Mouse (Mus musculus): ENCODE results near the gene Mcm2.

The Mcm2 gene

DNA sequence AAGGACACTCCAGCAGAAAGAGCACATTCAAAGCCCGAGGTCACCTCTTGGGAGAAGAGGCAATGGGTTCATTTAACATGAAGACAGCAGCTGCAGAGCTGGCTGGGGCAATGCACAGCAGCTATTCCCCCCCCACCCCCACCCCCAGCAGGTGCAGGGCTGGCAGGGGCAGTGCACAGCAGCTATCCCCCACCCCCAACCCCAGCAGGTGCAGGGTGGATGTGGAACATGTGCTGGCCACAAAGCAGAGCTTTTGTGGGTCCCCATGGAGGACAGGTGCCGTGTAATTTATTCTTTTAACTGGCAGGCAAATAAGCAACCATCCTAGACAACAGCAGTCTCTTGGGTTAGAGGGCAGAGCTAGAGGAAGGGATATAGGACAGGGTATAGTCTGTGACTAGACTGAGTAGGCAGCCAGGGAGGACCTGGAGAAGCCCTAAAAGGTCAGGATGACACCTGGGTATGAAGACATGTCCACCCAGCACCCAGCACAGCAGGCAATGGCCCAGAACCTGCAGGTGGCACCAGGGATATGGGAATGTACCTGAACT is 12.1 kb downstream of the Mcm2 start:
- peak; percentile 30 for DNase-seq

- DNase-seq, result no peak
Measured at GRCm38 (mm10) chr6:88885644-88886416, 12.8 kb downstream of the Mcm2 start.

DNA sequence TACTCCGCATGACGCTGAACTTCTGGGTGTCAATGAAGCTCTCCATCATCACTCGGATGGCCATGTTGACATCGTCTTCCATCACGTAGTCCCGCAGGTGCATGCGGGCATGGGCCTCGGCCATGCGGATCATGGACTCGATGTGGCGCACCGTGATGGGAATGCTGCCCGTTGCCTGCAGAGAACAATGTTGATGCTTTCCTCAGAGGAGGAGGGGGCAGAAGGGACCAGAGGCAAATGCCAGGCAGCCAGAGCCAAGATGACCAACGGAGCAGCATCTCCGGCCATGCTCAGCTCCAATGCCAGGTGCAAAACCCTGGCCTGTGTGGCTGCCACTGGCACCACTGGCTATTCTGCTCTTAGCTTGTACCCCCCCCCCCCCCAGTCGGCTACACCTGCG is 13.9 kb downstream of the Mcm2 start:
- DNase-seq, result no peak

DNA sequence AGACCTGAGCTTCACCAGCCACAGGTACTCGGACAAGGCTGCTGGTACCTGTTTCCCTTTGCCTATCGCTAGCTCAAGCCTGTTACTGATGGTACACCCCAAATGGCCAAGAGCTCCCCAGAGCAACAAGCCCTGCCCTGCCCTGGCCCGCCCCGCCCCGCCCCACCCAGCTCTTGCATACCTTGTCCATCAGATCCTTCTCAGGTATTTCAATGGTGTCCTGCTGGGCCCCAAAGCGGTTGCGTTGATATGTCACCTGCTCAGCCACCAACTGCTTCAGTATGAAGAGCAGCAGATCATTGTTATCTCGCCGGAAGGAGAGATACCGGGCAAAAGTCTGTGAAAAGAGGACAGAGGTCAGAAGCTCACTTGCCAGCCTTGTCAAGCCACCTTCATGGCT is 14.4 kb downstream of the Mcm2 start:
- no peak for DNase-seq

GRCm38 (mm10) chr6:88881334-88881733 is 17.2 kb downstream of the Mcm2 start:
- no peak for DNase-seq

DNA sequence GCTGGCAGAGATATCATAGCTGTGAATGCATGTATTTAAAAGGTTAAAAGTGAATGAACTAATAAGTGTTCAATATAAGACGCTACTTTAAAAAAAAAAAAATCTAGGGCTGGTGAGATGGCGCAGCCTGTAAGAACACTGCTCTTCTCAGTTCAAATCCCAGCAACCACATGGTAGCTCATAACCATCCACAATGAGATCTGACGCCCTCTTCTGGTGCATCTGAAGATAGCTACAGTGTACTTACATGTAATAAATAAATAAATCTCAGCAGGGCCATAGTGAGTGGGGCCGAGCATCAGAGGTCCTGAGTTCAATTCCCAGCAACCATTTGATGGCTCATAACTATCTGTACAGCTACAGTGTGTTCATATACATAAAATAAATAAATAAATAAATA is 19.1 kb downstream of the Mcm2 start:
- peak; percentile 40 for DNase-seq

GRCm38 (mm10) chr6:88874868-88875508 is 23.6 kb downstream of the Mcm2 start, which contains the start of gene Podxl2:
Gene Podxl2 (minus strand): TSS chr6:88875044.
- DNase-seq, result peak; percentile 90

GRCm38 (mm10) chr6:88873965-88874867 is 24.4 kb downstream of the Mcm2 start:
- peak; percentile 73 for DNase-seq

- peak; percentile 83 for DNase-seq
Measured at GRCm38 (mm10) chr6:88872811-88873210, 25.8 kb downstream of the Mcm2 start.

DNA sequence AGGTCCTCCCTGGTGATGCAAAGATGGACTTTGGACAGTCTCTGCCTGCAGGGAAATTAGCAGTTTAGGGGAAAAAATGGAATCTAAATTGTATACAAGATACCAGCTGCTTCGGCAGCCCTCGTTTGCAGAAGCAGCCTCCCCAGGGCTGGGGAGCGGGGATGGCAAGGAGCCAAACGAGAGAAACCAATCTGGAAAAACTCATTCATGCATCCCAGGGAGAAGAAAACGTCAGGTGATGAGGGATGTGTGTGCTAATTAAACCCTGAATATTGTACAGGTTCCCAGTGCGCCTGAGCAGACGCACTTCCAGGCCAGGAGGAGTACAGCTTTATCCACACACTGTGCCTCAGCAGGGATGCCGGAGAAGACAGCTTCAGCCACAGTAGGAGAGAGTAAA is 27.0 kb downstream of the Mcm2 start:
- DNase-seq, result peak; percentile 29

- peak; percentile 30 for DNase-seq
Measured at GRCm38 (mm10) chr6:88870594-88870993, 28.0 kb downstream of the Mcm2 start.

GRCm38 (mm10) chr6:88869459-88869858 is 29.1 kb downstream of the Mcm2 start:
- DNase-seq, result no peak

GRCm38 (mm10) chr6:88865704-88866103 is 32.9 kb downstream of the Mcm2 start:
- DNase-seq, result no peak

- peak; percentile 88 for DNase-seq
Measured at GRCm38 (mm10) chr6:88860914-88861313, 37.7 kb downstream of the Mcm2 start.

GRCm38 (mm10) chr6:88858341-88858740 is 40.2 kb downstream of the Mcm2 start:
- DNase-seq, result no peak

DNA sequence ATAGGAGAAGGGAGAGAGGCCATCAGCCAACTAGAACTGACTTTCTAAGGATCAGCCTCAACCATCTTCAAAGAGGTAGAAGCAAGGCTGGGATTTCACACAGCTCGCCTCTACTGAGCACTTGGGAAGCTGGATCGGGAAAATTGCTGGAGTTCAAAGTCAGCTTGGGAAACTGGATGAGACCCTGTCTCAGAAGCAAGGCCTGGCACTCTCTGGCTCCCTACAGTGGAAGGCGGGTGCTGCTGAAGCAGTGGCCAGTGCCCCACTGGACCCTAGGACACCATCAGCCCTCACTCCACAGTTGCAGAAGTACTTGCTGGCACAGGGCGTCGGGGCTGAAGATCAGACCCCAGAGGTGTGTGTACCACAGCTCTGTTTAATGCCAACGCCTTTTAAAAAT is 40.8 kb downstream of the Mcm2 start:
- no peak for DNase-seq

- peak; percentile 70 for DNase-seq
Measured at GRCm38 (mm10) chr6:88857249-88857648, 41.3 kb downstream of the Mcm2 start.

GRCm38 (mm10) chr6:88855636-88856035 is 42.9 kb downstream of the Mcm2 start:
- DNase-seq, result peak; percentile 85

- no peak for DNase-seq
Measured at GRCm38 (mm10) chr6:88854509-88854908, 44.1 kb downstream of the Mcm2 start.

GRCm38 (mm10) chr6:88850034-88850433 is 48.5 kb downstream of the Mcm2 start:
- DNase-seq, result no peak

- no peak for DNase-seq
Measured at GRCm38 (mm10) chr6:88849270-88849669, 49.3 kb downstream of the Mcm2 start.

DNA sequence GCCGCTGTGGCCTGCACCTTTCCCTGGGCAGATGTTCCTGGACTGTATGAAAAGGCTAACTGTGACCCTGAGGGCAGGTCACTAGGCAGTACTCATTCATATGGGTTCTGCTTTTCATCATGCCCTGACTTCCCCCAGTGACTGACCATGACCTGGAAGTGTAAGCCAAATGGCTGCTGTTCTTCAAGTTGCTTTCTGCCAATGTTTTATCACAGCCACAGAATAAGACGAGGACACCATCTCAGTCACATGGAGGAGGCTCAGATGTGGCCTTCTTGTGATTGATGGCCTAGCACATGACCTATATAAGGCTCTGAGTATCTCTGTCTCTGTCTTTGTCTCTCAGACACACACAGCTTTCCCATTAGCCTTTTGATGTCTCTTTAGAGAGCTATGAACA is 51.0 kb downstream of the Mcm2 start:
- no peak for DNase-seq
